Mouse (Mus musculus) erythroid progenitor cell, adult 5-6 weeks (primary cell): ENCODE results near the gene Mgst2. TPM values are rescaled to one million over a fixed set of nuclear protein-coding genes. Genes with fewer than 3 reads are reported as not detected.

ENCODE experiments used
- ATAC-seq: replicated peaks from 2 replicates; pipeline ENCODE4 v1.8.0; 2016; ENCODE audit warnings: moderate number of reproducible peaks, mild to moderate bottlenecking, moderate TSS enrichment, inconsistent platforms; ENCODE audit not compliant: poor library complexity, low FRiP score, severe bottlenecking
- total RNA-seq, 2 experiments: library from RNA; stranded (forward) in 1 of 2; stranded (reverse) in 1 of 2; fragments of 150-400 nt in 1 of 2; fragments of 186-747, 209-891 nt in 1 of 2; gene quantifications; 2 replicates each; pipeline versions ENCODE4 v1.2.3 to v1.2.4; 2015 to 2017; ENCODE audit warnings: low replicate concordance in 2 of 2

Gene Mgst2
- total RNA-seq, 2 experiments from 2014 or later, result 14.5 to 19.3 TPM

DNA sequence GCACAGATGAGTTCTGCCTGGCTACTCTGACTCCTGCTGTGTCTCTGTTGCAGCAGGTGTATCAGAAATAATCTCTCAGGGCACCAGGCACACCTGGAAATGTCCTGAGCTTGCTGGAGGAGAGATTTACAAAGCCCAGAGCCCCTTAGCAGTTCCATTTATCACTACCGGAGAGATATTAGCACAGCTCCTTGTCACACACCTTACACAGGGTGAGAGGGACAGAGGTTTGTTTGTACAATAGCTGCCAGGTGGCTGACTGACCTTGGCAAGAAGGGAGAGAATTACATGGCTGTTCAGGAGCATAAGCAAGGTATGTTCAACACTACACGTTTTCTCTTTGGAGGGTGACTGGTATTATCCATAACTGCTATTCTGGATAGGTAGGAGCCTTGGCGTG, 35.6 kb downstream of the Mgst2 start:
- no peak for ATAC-seq

DNA sequence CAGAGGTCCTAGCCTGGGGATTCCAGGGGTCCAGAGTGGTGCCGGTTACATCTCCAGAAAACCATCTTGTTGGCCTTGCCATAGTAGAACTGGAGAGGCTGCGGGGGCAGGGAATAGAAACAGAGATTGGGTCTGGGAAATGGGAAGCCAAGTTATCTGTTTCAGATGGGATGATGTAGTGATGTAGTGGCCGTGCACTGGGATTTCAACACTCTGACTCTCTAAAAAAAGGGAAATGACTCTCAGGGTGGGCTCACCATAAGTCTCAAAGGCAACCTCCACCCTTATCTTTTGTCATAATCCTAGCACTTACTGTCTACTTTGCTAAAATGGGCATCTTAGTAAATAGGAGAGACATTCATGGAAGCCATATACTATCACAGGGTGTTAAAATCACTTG, 37.8 kb downstream of the Mgst2 start:
- ATAC-seq, result no peak

DNA sequence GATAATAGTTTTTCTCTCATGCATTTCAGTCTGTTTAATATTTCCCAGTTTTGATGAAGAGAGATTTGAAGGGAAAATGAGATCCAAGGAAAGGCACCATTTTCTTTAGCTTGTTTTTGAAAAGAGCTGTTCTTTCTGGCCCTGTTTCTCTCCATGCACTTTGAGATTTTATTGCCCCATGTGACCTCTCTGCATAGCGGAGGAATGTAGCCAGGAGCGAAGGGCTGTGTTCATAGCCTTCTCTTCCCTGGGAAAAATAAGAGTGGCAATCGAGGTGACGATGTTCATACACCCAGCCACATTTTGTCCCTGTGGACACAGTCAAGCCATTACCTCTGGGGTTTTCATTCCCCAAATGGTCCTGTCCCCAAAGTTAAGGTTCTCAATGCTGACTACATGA, 40.0 kb downstream of the Mgst2 start:
- no peak for ATAC-seq

DNA sequence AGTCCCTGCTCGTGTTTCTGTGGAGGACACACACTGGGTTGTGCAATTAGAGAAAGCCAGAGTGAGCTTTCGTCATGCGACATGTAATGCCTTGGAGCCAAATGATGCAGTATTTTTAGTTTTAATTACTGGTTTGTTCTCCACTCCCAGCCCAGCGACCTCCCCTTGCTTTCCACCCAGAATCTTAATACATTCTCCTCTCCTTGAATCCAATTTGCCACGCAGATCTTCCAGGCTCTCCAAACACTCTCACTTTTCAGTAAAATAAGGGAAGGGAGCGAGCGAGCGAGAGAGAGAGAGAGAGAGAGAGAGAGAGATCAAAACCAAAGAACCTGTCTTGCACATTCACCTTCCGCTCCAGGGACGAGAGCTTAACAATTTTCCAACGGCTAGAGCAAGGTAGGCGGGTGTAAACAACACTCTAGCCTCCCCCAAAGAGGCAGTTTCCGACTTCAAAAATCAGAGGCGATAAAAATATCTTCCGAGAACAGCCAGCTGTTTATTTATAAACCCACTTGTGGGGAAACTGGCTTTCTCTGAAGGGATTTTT, 40.6 kb downstream of the Mgst2 start:
- ATAC-seq, result no peak

DNA sequence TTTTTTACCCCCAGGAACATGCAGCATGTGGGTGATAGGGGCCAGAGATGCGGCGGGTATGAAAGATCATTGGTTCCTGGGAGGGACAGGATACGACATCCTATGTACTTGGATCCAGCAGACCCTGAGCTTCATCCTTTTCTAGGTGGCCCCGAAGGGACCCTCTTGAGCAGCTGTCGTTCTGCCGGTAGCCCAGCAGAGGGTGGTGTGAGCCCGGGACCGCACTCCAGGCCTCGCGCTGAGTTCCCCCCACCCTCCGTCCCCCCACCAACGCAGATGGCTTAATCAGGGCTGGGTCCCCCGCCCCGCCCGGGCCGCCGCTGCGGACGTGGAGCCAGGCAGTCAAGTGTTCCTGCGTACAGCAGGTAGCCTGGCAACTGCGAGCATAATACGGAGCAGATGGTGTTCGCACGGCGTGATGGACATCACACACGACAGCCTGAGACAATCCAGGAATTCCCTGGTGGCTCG, 41.2 kb downstream of the Mgst2 start:
- peak; percentile 72 for ATAC-seq

DNA sequence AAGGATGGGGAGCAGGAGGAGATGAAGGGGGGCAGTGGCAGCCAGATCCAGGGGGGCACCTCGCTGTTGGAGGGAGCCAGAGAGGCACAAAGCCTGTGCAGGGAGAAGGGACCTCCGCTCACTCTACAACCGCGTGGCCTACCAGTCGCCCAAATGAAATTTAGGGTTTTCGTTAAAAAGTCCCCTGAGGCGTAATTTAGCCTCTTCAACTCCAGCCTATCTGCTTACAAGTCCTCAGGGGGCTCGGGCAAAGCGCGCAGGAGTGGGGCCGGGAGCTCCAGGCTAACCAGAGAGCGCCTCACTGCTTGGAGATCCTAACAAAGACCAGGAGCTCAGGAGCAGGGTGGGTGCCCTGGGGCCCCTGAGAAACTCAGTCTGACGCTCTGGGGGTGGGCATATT, 41.8 kb downstream of the Mgst2 start:
- ATAC-seq, result no peak

DNA sequence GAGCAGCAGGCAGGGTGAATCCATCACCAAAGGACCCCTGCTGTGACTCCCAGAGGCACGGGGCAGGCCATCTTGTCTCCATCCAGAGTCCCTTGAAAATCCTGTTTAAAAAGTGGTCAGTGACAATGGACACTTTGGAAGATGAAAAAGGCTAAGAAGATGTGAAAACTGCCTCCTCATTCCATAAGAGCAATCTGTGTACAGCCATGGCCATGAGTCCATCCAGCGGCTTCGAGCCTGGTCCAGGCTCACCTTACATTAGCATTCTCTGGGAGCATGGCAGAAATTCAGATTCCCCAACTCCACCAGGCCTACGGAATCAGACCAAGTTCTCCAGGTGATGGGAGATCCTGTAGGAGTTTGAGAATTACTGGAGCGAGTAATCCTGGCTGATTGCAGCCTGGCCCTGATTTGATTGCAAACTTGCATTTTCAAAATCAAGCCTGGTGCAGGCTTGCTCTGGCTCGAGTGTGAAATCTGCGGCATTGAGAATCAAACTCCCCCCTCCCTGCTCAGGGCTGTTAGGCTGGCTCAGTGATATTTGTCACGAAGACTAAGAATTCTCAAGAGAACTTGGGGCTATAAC, 42.6 kb downstream of the Mgst2 start:
- ATAC-seq, result no peak

DNA sequence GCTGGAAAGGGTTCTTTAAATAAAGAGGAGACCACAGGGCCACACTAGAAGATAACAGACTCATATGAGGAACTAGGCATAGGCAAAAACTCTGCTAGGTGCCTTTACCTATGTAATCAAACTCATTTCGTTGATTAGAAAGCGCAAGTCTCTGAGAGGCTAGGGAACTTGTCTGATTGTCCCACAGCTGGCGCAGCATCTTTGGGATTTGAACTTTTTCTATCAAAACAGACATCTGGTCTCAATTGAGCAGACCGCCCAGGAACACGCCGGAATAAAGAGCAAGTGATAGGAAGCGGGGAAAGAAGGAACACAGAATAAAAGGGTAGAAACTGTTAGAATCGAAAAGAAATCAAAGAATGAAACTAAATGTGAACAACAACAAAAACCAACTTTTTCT, 43.3 kb downstream of the Mgst2 start:
- no peak for ATAC-seq

DNA sequence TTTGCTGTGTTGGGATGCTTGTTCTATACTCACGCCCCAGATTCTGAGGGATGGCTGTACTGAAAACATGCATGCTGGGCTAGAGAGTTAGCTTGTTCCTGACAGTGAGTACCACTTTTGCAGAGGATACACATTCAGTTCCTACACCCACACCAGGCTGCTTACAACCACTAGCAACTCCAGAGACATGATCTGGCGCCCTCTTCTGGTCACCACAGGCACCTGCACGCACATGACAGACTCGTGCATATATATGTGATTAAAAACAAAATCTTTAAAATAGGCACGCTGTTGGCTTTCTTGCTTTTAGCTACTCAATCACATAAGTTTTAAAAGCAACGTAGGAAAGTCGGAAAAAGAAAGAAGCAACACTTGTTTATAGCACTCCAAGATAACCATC, 45.1 kb downstream of the Mgst2 start:
- ATAC-seq, result 0 out of 2 replicates have a peak, but pooled peaks have one; percentile 32

DNA sequence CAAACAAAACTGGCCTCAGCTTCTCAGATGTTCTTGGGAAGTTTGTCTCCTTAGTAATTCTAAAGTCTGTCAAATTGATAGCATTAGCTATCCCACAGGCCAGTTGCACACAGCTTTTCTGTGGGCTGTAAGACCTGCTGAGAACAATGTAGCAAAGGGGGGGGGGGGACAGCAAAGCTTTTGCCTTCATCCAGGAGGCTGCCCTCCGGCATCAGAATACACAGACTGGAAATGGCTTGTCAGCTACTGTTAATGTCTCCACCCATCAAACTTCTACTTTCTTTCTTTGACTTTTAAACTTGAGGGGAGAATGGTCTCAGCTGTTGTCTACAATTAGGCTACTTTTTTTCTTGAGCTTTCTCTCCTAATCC, 48.2 kb downstream of the Mgst2 start:
- ATAC-seq, result no peak

DNA sequence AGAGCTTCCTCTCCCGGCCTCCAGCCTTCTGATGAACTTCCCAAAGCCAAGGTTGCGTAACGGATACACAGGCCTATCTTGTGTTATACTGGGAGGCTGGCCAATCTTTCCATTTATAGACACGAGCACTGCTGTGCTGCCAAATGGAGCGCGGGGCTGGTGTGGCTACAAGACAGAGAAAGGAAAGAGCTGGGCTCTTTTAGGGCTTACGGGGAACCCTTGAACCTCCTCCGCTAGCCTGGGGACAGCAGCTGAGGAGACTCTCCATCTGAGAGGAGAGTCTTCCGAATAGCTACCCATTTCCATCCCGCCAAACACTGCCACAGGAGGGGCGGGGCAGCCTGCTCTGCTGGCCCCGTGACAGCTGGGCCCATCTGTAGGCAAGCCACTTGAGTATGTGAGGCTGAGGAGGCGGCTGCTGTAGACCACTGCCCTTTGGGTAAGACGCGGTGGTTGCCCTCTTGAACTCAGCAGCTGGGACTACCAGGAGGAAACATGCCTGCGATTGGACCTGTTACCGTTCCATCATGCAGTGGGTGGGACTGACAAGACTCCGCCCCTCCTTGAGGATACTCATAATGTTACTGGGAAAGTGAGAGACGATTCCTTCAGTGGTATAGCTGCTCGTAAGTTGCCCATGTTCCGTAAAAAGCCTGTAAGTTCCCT, 48.7 kb downstream of the Mgst2 start:
- ATAC-seq, result peak; percentile 69

DNA sequence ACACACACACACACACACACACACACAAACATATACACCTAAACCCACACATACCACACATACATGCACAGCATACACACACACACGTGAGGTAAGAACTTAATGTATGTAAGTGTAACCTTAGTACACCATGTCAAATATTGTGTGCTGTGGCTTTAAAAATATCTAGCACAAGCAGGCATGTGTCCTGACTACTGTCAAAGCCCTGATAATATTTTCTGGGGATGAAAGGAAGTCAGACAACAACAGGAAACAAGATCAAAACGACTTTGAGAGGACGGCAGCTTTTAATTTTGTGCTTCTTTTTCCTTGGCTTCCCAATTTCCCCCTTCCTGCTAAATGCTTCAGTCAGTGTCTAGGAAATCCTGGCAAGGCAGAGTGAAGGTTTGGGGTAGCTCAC, 52.2 kb downstream of the Mgst2 start:
- ATAC-seq, result peak; percentile 72

DNA sequence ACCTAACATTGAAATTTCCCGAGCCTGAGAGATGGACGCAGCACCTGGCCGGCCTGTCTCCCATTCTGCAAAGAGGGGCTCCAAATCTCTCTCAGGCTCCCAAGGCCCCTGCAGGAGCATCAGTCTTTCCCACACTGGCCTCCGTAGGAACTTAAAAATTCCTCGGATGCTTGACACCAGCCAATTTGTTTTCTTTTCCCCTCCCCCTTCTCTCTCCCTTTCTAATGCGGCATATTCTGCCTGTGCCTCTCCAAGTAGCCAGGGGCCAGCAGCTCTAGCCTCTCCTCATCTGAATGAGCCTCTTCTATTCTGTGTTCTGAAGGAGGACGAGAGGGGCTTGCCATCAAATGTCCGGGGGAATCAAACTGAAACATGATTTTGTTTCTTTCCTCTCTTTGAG, 53.1 kb downstream of the Mgst2 start:
- ATAC-seq, result no peak

DNA sequence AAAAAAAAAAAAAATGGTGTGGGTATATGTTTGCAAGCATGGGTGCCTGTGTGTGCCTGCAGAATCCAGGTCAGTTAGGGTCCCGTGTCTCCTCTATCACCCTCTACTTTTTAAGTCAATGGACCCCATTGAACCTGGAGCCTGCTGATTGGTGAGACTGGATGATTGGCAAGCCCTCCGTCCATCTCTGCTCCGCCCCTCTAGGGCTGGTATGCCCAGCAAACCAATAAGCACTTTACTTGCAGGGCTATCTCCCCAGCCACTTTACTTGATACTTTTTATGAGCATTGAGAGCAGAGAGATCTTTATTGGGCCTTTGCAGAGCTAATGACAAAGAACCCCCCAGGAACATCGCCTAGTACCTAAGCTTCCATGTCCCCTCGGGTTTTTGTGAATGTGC, 54.3 kb downstream of the Mgst2 start:
- ATAC-seq, result no peak

DNA sequence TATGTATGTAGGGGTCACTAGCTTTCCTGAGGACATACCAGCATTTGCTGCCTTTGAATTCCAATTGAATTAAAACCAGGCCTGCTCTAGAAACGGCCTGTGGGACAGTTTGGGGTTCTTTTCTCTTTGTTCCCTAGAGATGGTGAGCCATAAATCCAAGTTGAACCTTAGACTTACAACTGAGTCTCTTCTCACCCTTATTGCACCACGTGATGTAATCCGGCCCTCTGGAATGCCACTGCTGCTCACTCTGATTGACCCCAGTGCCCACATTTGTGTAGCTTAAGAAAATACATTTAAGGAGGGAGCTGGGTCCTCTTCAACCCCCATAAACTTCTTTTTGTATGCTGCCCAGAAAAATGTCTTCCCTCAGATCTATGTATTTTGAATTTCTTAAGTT, 57.3 kb downstream of the Mgst2 start:
- ATAC-seq, result no peak

DNA sequence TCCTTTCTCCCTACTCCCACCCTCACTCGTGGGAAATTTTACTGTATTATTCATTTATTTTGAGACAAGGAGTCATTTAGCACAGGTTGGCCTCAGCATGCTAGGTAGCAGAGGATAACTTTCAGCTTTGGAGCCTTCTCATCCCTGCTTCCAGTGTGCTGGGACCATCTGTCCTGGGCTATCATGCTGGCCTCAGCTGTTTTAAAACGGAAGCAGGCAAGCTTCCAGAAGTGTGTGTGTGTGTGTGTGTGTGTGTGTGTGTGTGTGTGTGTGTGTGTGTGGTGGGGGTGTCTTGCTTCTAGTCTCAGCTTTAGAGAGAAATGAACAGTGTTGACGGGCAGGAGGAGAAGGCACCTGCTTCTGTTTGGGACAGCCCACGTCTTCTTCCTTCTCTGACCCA, 57.7 kb downstream of the Mgst2 start:
- no peak for ATAC-seq

DNA sequence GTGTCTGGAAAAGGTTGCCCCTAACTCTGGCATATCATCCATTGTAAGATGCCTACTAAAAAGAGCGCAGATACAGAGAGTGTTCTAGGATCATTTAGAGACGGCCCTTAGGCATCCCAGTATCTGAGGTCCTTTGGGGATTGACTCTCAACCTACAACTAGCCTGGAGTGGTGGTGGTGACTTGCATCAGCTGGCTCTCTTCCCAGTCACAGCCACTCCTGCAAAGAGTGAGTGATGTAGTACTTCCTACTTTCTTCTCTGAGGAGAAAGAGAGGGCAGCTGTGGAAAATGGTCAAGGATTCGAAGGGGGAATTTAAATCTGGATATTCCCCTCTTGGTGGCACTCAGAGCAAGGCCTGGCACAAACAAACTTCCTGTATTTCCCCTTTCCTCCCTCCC, 59.2 kb downstream of the Mgst2 start:
- ATAC-seq, result no peak

DNA sequence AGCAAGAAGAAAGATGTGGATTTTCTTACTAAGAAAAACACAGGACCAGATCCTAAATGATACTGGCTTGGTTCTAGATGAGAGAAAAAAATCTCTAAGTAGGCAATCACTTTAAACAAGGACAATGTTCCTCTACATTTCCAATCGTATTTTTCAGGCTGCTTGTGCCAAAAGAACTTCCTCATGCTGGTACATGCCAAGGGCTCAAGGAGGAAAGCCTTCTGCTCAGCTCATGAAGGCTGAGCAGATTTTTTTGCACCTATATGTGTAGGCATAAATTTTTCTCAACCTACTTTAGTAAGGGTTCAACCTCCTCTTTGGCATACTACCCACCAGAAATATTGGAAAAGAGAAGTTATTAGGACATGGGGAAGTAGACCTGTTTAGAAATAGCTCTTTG, 59.8 kb downstream of the Mgst2 start:
- no peak for ATAC-seq

DNA sequence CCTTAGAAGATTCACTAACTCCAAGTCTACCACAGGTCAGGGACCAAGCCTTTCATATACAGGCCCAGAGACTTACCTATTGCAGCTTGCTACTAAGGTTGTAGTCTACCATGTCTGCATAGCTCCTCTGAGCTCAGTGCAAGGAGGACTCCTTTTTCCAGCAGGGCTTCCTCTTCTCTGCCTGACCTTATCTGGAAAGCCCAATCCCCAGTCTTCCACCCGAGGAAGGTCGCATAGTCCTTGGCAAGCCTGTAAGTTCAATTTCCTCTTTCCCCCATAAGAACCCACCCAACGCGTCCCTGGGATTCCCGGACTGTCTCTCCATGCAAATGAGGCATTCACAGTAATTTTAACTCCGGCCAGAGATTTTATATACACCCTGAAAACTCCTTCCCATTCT, 66.1 kb downstream of the Mgst2 start:
- no peak for ATAC-seq

DNA sequence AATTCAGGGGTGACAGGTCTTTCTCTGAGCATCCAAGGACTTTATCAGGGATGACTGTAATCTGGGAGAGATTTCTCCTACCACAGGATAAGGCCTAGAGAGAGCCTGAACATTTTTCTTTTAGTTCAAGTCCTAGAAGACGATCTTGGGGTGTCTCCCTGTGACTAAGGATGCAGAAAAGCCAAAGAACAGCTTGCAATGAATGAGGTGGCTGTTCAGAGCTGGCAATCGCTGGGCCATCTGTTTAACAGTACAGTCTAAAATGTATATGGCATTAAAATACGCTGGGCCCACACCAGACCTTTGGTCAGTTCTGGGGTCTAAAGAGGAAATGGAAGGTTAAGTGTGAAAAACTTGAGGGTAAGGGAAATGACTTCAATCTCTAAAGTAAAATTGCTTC, 67.3 kb downstream of the Mgst2 start:
- no peak for ATAC-seq

DNA sequence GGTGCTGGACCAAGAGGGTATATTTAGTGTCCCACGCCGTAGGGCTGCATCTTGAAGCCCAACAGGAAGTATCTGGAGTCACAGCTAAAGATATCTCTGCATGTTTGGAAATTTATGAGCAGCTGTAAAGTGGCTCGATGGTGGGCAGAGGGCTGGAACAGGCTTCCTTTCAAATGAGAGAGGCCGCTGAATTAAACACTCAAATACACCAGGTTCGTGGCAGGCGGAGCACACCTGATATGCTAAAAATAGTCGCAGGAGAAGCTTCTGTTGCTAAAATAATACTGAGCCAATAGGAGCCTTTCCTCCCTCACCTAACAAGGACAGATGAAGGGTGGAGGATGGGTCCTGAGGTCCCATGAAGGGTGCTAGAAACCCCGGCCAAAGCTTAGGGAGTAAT, 67.8 kb downstream of the Mgst2 start:
- peak; percentile 71 for ATAC-seq

DNA sequence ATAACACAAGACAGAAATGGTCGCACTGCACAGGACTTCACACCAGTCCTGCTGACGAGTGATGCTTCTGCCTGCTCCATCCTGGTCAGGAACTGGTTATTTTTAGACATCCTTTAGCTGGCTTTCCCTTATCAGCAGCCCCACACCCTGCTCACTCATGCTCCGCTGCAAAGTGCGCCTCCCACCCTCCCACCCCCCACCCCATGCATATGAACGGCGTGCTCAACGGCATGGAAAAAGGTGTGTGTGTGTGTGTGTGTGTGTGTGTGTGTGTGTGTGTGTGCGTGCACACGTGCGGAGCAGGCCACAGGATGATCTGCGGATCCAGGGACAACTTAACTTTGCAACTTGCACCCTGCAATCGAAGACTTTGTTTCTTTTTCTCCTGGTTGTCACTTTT, 68.3 kb downstream of the Mgst2 start:
- peak; percentile 90 for ATAC-seq
